Mouse (Mus musculus): ENCODE results near the gene Ppp2r5d. TPM values are rescaled to one million over a fixed set of nuclear protein-coding genes. Genes with fewer than 3 reads are reported as not detected.

The Ppp2r5d gene
- total RNA-seq, 1 experiment from 2014 or later: 32.7 TPM

- ATAC-seq (ENCODE audit: extremely low read depth, insufficient number of reproducible peaks, low FRiP score, poor library complexity, severe bottlenecking): no peak
These were observed 14.2 kb downstream of the Ppp2r5d start for GRCm38 (mm10) chr17:46690665-46691064.

DNA sequence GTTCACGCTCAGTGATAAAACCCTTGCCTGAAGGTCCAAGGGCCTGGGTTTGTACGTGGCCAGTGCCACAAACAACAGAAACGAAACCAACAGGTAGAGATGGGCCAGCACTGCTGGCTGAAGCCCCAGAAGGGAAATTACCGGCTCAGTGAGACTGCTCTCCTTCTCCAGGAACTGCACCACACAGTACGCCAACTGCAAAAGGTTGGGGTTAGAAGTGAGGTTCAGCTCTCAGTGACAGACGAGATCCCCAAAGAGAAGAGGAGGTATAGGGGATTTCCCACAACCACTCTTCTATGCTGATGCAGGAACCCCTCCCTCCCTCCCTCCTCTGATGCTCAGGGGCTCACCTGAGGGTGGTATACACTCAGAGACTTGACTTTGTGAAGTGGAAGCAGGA, 19.0 kb downstream of the Ppp2r5d start:
- ATAC-seq (ENCODE audit: extremely low read depth, insufficient number of reproducible peaks, low FRiP score, poor library complexity, severe bottlenecking): no peak

DNA sequence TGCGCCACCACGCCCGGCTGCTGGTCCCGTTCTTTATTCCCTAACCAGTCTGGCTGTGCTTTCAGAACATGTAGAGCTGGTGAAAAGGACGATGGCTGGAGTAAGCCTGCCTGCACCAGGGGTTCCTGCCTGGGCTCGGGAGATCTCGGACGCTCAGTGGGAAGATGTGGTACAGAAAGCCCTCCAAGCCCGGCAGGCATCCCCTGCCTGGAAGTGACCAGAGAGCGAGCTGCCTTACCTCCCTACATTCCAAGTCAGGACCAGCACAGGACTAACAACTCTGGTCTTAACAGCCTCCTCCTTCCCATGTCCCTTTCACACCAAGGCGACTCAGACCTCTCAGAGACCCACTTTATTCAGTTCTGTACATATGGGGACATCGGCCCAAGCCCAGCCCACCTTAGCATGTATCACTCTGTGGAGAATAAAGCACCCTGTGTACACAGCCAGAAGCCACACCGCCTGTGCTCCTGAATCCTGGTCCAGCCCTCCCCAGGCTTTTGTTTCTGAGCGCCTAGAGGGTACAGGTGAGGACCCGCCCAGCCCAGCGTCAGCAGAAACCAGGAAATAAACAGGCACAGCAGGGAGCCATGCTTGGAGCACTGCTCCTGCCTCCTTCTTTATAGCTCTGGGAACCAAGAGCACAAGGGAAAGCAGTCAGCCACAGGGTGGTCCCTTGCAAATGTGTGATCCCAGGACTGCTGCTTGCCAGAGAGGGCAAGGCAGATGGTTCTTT, 22.1 kb downstream of the Ppp2r5d start:
- no peak for ATAC-seq (ENCODE audit: extremely low read depth, insufficient number of reproducible peaks, low FRiP score, poor library complexity, severe bottlenecking)

GRCm38 (mm10) chr17:46681466-46682118, 23.3 kb downstream of the Ppp2r5d start:
- no peak for ATAC-seq (ENCODE audit: extremely low read depth, insufficient number of reproducible peaks, low FRiP score, poor library complexity, severe bottlenecking)

GRCm38 (mm10) chr17:46680760-46681373, 24.0 kb downstream of the Ppp2r5d start, which contains the start of gene Klhdc3:
Gene Klhdc3 (minus strand): TSS chr17:46680914.
- ATAC-seq (ENCODE audit: extremely low read depth, insufficient number of reproducible peaks, low FRiP score, poor library complexity, severe bottlenecking): peak; percentile 96

- ATAC-seq (ENCODE audit: extremely low read depth, insufficient number of reproducible peaks, low FRiP score, poor library complexity, severe bottlenecking): no peak
These were observed 24.8 kb downstream of the Ppp2r5d start for GRCm38 (mm10) chr17:46679843-46680759.

- ATAC-seq (ENCODE audit: extremely low read depth, insufficient number of reproducible peaks, low FRiP score, poor library complexity, severe bottlenecking): no peak
These were observed 26.0 kb downstream of the Ppp2r5d start for GRCm38 (mm10) chr17:46678911-46679310.

GRCm38 (mm10) chr17:46678416-46678815, 26.5 kb downstream of the Ppp2r5d start, which contains the start of gene Mea1:
Gene Mea1 (plus strand): TSS chr17:46678793.
- ATAC-seq (ENCODE audit: extremely low read depth, insufficient number of reproducible peaks, low FRiP score, poor library complexity, severe bottlenecking): no peak

DNA sequence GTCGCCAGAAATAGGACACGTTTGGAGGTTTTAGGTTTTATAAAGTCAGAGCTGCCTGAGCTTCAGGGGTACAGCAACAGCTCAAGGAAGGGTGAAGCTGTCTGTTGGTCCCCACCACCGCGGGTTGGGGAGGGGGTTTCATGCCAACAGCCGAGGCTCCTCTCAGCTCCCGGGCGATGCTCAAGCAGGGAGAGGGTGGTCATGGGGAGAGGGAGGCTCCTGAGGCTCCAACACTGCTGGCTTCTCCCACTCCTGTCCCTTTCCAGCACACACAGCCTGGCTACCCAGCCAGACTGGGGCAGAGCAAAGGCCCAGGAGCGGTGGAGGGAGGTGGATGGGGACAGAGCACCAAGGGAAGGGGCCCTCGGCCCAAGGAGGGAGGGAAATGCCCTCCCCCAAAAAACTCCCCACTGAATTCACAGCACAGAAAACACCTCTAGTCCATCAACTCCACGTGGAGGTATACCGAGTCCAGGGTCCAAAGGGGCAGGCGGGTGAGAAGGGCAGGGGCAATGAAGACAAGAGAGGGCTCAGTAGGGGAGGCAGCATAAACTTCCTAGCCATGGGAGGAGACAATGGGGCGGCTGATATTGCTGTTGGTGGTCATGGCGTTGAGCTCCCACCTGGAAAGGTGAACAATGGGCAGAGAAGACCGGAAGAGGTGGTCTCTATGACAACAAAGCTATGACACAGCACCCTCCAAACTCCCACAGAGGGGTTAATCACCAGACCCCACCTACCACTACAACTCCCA, 30.2 kb downstream of the Ppp2r5d start:
- no peak for ATAC-seq (ENCODE audit: extremely low read depth, insufficient number of reproducible peaks, low FRiP score, poor library complexity, severe bottlenecking)

- peak; percentile 98 for ATAC-seq (ENCODE audit: extremely low read depth, insufficient number of reproducible peaks, low FRiP score, poor library complexity, severe bottlenecking)
These were observed 30.9 kb downstream of the Ppp2r5d start, which contains the start of gene Rrp36 for GRCm38 (mm10) chr17:46673850-46674529. Gene Rrp36 (minus strand): TSS chr17:46674352.

DNA sequence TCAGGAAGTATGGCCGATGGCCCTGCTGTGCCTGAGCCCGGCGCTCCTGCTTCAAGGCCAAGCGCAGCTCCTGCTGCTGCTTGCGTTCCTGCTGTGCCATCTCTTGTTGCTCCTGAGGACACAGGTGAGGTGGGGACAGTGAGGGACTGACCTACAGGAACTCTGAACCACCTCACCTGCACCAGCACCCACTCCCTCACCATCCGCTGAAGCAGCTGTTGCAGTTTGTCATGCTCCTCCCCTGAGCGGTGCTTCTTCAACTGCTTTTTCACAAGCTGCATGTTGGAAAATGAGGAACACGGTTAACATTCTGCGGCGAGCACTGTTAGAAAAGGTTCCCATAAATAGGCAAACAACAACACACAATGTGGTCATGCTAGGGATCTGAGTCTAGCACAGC, 35.0 kb downstream of the Ppp2r5d start:
- ATAC-seq (ENCODE audit: extremely low read depth, insufficient number of reproducible peaks, low FRiP score, poor library complexity, severe bottlenecking): no peak

GRCm38 (mm10) chr17:46667712-46668111, 37.2 kb downstream of the Ppp2r5d start:
- ATAC-seq (ENCODE audit: extremely low read depth, insufficient number of reproducible peaks, low FRiP score, poor library complexity, severe bottlenecking): no peak

GRCm38 (mm10) chr17:46662730-46663129, 42.2 kb downstream of the Ppp2r5d start:
- ATAC-seq (ENCODE audit: extremely low read depth, insufficient number of reproducible peaks, low FRiP score, poor library complexity, severe bottlenecking): no peak

GRCm38 (mm10) chr17:46661981-46662380, 42.9 kb downstream of the Ppp2r5d start:
- ATAC-seq (ENCODE audit: extremely low read depth, insufficient number of reproducible peaks, low FRiP score, poor library complexity, severe bottlenecking): no peak

- ATAC-seq (ENCODE audit: extremely low read depth, insufficient number of reproducible peaks, low FRiP score, poor library complexity, severe bottlenecking): no peak
These were observed 43.6 kb downstream of the Ppp2r5d start for GRCm38 (mm10) chr17:46661351-46661750.

DNA sequence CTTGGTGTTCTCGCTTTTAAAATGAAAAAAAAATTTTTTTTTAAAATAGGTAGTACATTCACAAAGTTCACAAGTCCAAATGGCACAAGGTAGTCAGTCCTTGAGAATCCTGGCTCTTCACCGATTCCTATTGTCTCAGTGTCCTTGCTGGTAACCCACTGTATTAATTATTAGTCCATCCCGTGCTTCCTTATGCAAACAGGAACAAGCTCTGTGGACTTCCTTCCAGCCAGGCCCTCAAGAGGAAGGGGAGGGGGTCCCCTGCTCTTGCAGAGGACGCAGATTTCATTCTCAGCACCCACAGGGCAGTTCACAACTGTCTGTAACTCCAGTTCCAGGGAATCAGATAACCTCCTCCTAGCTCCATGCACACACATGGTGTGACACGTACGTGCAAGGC, 48.9 kb downstream of the Ppp2r5d start:
- ATAC-seq (ENCODE audit: extremely low read depth, insufficient number of reproducible peaks, low FRiP score, poor library complexity, severe bottlenecking): no peak

GRCm38 (mm10) chr17:46651755-46652547, 53.0 kb downstream of the Ppp2r5d start:
- ATAC-seq (ENCODE audit: extremely low read depth, insufficient number of reproducible peaks, low FRiP score, poor library complexity, severe bottlenecking): no peak

Data from neutrophil, adult 5-6 weeks (primary cell).